Mouse (Mus musculus): ENCODE results near the gene Tgfbr2. TPM values are rescaled to one million over a fixed set of nuclear protein-coding genes. Genes with fewer than 3 reads are reported as not detected.

Tgfbr2 gene
- polyA plus RNA-seq, 1 experiment from 2014 or later, result 12.6 TPM

GRCm38 (mm10) chr9:116218780-116219179 is 43.6 kb upstream of the Tgfbr2 start:
- Histone ChIP-seq H3K27me3 (ENCODE audit: control insufficient read depth, insufficient read depth, low read length) (no peaks in the 10 kb centered on the region), H3K4me2 (ENCODE audit: low read depth) (no peak overlapping the region), H3K4me3 (ENCODE audit: low read depth, low read length) (no peak overlapping the region), H3K9ac (ENCODE audit: low read length) (no peak overlapping the region), H3K36me3 (ENCODE audit: control insufficient read depth, insufficient read depth, low read length) (no peaks in the 10 kb centered on the region), H3K27ac (ENCODE audit: low read depth, low read length) (no peak overlapping the region), H3K9me3 (ENCODE audit: control insufficient read depth, low read length) (no peaks in the 10 kb centered on the region), H3K4me1 (ENCODE audit: control insufficient read depth, insufficient read depth, low read length) (no peaks in the 10 kb centered on the region; the same call in 1 of the 2 replicates)
- DNase-seq (ENCODE audit: low spot score), result no peak
- no peak for ATAC-seq (ENCODE audit: insufficient read depth, low FRiP score, low TSS enrichment)
- WGBS, result 59% methylated on average over 4 of the region's 4 CpGs

- H3K9me3 ChIP-seq (ENCODE audit: control insufficient read depth, low read length), result no peaks in the 10 kb centered on the region
- H3K36me3 ChIP-seq (ENCODE audit: control insufficient read depth, insufficient read depth, low read length), result no peaks in the 10 kb centered on the region
- ATAC-seq (ENCODE audit: insufficient read depth, low FRiP score, low TSS enrichment), result no peak
- H3K27ac ChIP-seq (ENCODE audit: low read depth, low read length), result no peak overlapping the region
- no peak for DNase-seq (ENCODE audit: low spot score)
- 91% methylated on average over 7 of the region's 7 CpGs for WGBS
- no peak overlapping the region for H3K4me2 ChIP-seq (ENCODE audit: low read depth)
- no peak overlapping the region for H3K9ac ChIP-seq (ENCODE audit: low read length)
- H3K27me3 ChIP-seq (ENCODE audit: control insufficient read depth, insufficient read depth, low read length), result no peaks in the 10 kb centered on the region
- H3K4me3 ChIP-seq (ENCODE audit: low read depth, low read length), result no peak overlapping the region
- H3K4me1 ChIP-seq (ENCODE audit: control insufficient read depth, insufficient read depth, low read length), result peaks cover 3% of the 10 kb centered on the region; the same call in 1 of the 2 replicates
Measured at GRCm38 (mm10) chr9:116217099-116217498, 41.9 kb upstream of the Tgfbr2 start.

GRCm38 (mm10) chr9:116216677-116217076 is 41.5 kb upstream of the Tgfbr2 start:
- H3K4me1 ChIP-seq (ENCODE audit: control insufficient read depth, insufficient read depth, low read length), result peaks cover 3% of the 10 kb centered on the region; the same call in 1 of the 2 replicates
- H3K36me3 ChIP-seq (ENCODE audit: control insufficient read depth, insufficient read depth, low read length), result no peaks in the 10 kb centered on the region
- ATAC-seq (ENCODE audit: insufficient read depth, low FRiP score, low TSS enrichment) (no peak), DNase-seq (ENCODE audit: low spot score) (no peak)
- H3K4me2 ChIP-seq (ENCODE audit: low read depth), result no peak overlapping the region
- no peaks in the 10 kb centered on the region for H3K27me3 ChIP-seq (ENCODE audit: control insufficient read depth, insufficient read depth, low read length)
- H3K4me3 ChIP-seq (ENCODE audit: low read depth, low read length), result no peak overlapping the region
- no peak overlapping the region for H3K9ac ChIP-seq (ENCODE audit: low read length)
- H3K9me3 ChIP-seq (ENCODE audit: control insufficient read depth, low read length), result no peaks in the 10 kb centered on the region
- H3K27ac ChIP-seq (ENCODE audit: low read depth, low read length), result no peak overlapping the region
- 93% methylated on average over 10 of the region's 10 CpGs for WGBS

GRCm38 (mm10) chr9:116214296-116214695 is 39.1 kb upstream of the Tgfbr2 start:
- no peaks in the 10 kb centered on the region for H3K36me3 ChIP-seq (ENCODE audit: control insufficient read depth, insufficient read depth, low read length)
- ATAC-seq (ENCODE audit: insufficient read depth, low FRiP score, low TSS enrichment) (no peak), DNase-seq (ENCODE audit: low spot score) (no peak)
- no peak overlapping the region for H3K4me3 ChIP-seq (ENCODE audit: low read depth, low read length)
- H3K9me3 ChIP-seq (ENCODE audit: control insufficient read depth, low read length), result no peaks in the 10 kb centered on the region
- no peak overlapping the region for H3K4me2 ChIP-seq (ENCODE audit: low read depth)
- peaks cover 3% of the 10 kb centered on the region; the same call in 1 of the 2 replicates for H3K4me1 ChIP-seq (ENCODE audit: control insufficient read depth, insufficient read depth, low read length)
- no peak overlapping the region for H3K27ac ChIP-seq (ENCODE audit: low read depth, low read length)
- H3K9ac ChIP-seq (ENCODE audit: low read length), result no peak overlapping the region
- WGBS, result 88% methylated on average over 6 of the region's 6 CpGs
- H3K27me3 ChIP-seq (ENCODE audit: control insufficient read depth, insufficient read depth, low read length), result no peaks in the 10 kb centered on the region

GRCm38 (mm10) chr9:116212915-116213619 is 37.9 kb upstream of the Tgfbr2 start:
- H3K36me3 ChIP-seq (ENCODE audit: control insufficient read depth, insufficient read depth, low read length), result no peaks in the 10 kb centered on the region
- peaks cover 3% of the 10 kb centered on the region; the same call in 1 of the 2 replicates for H3K4me1 ChIP-seq (ENCODE audit: control insufficient read depth, insufficient read depth, low read length)
- H3K27ac ChIP-seq (ENCODE audit: low read depth, low read length), result no peak overlapping the region
- DNase-seq (ENCODE audit: low spot score), result no peak
- H3K9ac ChIP-seq (ENCODE audit: low read length), result no peak overlapping the region
- no peaks in the 10 kb centered on the region for H3K27me3 ChIP-seq (ENCODE audit: control insufficient read depth, insufficient read depth, low read length)
- H3K9me3 ChIP-seq (ENCODE audit: control insufficient read depth, low read length), result no peaks in the 10 kb centered on the region
- no peak overlapping the region for H3K4me2 ChIP-seq (ENCODE audit: low read depth)
- WGBS, result 64% methylated on average over 8 of the region's 8 CpGs
- no peak for ATAC-seq (ENCODE audit: insufficient read depth, low FRiP score, low TSS enrichment)
- no peak overlapping the region for H3K4me3 ChIP-seq (ENCODE audit: low read depth, low read length)

- ATAC-seq (ENCODE audit: insufficient read depth, low FRiP score, low TSS enrichment) (no peak), DNase-seq (ENCODE audit: low spot score) (no peak)
- Histone ChIP-seq H3K27ac (ENCODE audit: low read depth, low read length) (no peak overlapping the region), H3K4me2 (ENCODE audit: low read depth) (no peak overlapping the region), H3K9ac (ENCODE audit: low read length) (no peak overlapping the region), H3K27me3 (ENCODE audit: control insufficient read depth, insufficient read depth, low read length) (no peaks in the 10 kb centered on the region), H3K4me1 (ENCODE audit: control insufficient read depth, insufficient read depth, low read length) (peaks cover 3% of the 10 kb centered on the region; the same call in 1 of the 2 replicates), H3K36me3 (ENCODE audit: control insufficient read depth, insufficient read depth, low read length) (no peaks in the 10 kb centered on the region), H3K4me3 (ENCODE audit: low read depth, low read length) (no peak overlapping the region), H3K9me3 (ENCODE audit: control insufficient read depth, low read length) (no peaks in the 10 kb centered on the region)
- WGBS, result 92% methylated on average over 12 of the region's 12 CpGs
Measured at GRCm38 (mm10) chr9:116212069-116212468, 36.9 kb upstream of the Tgfbr2 start.

GRCm38 (mm10) chr9:116208169-116208904 is 33.2 kb upstream of the Tgfbr2 start:
- no peak overlapping the region for H3K4me3 ChIP-seq (ENCODE audit: low read depth, low read length)
- H3K27me3 ChIP-seq (ENCODE audit: control insufficient read depth, insufficient read depth, low read length), result no peaks in the 10 kb centered on the region
- ATAC-seq (ENCODE audit: insufficient read depth, low FRiP score, low TSS enrichment) (no peak), DNase-seq (ENCODE audit: low spot score) (no peak)
- H3K4me2 ChIP-seq (ENCODE audit: low read depth), result no peak overlapping the region
- H3K27ac ChIP-seq (ENCODE audit: low read depth, low read length), result no peak overlapping the region
- H3K9ac ChIP-seq (ENCODE audit: low read length), result no peak overlapping the region
- no peaks in the 10 kb centered on the region for H3K9me3 ChIP-seq (ENCODE audit: control insufficient read depth, low read length)
- no peaks in the 10 kb centered on the region for H3K36me3 ChIP-seq (ENCODE audit: control insufficient read depth, insufficient read depth, low read length)
- WGBS, result 86% methylated on average over 16 of the region's 16 CpGs
- 0 out of 2 replicates have a peak, but pooled peaks cover 2% of the 10 kb centered on the region for H3K4me1 ChIP-seq (ENCODE audit: control insufficient read depth, insufficient read depth, low read length)

- ATAC-seq (ENCODE audit: insufficient read depth, low FRiP score, low TSS enrichment) (no peak), DNase-seq (ENCODE audit: low spot score) (no peak)
- Histone ChIP-seq H3K27me3 (ENCODE audit: control insufficient read depth, insufficient read depth, low read length) (no peaks in the 10 kb centered on the region), H3K9ac (ENCODE audit: low read length) (no peak overlapping the region), H3K4me1 (ENCODE audit: control insufficient read depth, insufficient read depth, low read length) (no peaks in the 10 kb centered on the region), H3K36me3 (ENCODE audit: control insufficient read depth, insufficient read depth, low read length) (no peaks in the 10 kb centered on the region), H3K27ac (ENCODE audit: low read depth, low read length) (no peak overlapping the region), H3K9me3 (ENCODE audit: control insufficient read depth, low read length) (no peaks in the 10 kb centered on the region), H3K4me2 (ENCODE audit: low read depth) (no peak overlapping the region), H3K4me3 (ENCODE audit: low read depth, low read length) (no peak overlapping the region)
- 78% methylated on average over 2 of the region's 2 CpGs for whole genome bisulfite sequencing
Measured at GRCm38 (mm10) chr9:116206901-116207300, 31.7 kb upstream of the Tgfbr2 start.

- ATAC-seq (ENCODE audit: insufficient read depth, low FRiP score, low TSS enrichment) (no peak), DNase-seq (ENCODE audit: low spot score) (no peak)
- Histone ChIP-seq H3K9ac (ENCODE audit: low read length) (no peak overlapping the region), H3K27ac (ENCODE audit: low read depth, low read length) (no peak overlapping the region), H3K4me3 (ENCODE audit: low read depth, low read length) (no peak overlapping the region), H3K36me3 (ENCODE audit: control insufficient read depth, insufficient read depth, low read length) (no peaks in the 10 kb centered on the region), H3K27me3 (ENCODE audit: control insufficient read depth, insufficient read depth, low read length) (no peaks in the 10 kb centered on the region), H3K4me1 (ENCODE audit: control insufficient read depth, insufficient read depth, low read length) (no peaks in the 10 kb centered on the region), H3K9me3 (ENCODE audit: control insufficient read depth, low read length) (no peaks in the 10 kb centered on the region), H3K4me2 (ENCODE audit: low read depth) (no peak overlapping the region)
- 89% methylated on average over 1 of the region's 1 CpGs for WGBS
Measured at GRCm38 (mm10) chr9:116203675-116204074, 28.5 kb upstream of the Tgfbr2 start.

All from neural tube, embryonic 11.5 days (tissue).